Mouse (Mus musculus): ENCODE results near the gene Zfp82. TPM values are rescaled to one million over a fixed set of nuclear protein-coding genes. Genes with fewer than 3 reads are reported as not detected.

The Zfp82 gene
- polyA plus RNA-seq, 1 experiment = 0.27 TPM

GRCm38 (mm10) chr7:30048126-30048525 lies 24.6 kb downstream of the Zfp82 start:
- DNase-seq (ENCODE audit: low read depth) = no peak

GRCm38 (mm10) chr7:30044354-30044753 lies 28.3 kb downstream of the Zfp82 start:
- DNase-seq (ENCODE audit: low read depth) = no peak

GRCm38 (mm10) chr7:30034331-30034730 lies 38.4 kb downstream of the Zfp82 start:
- DNase-seq (ENCODE audit: low read depth) = no peak

GRCm38 (mm10) chr7:30031379-30031778 lies 41.3 kb downstream of the Zfp82 start:
- no peak for DNase-seq (ENCODE audit: low read depth)

GRCm38 (mm10) chr7:30030677-30031076 lies 42.0 kb downstream of the Zfp82 start:
- no peak for DNase-seq (ENCODE audit: low read depth)

- no peak for DNase-seq (ENCODE audit: low read depth)
Observed at GRCm38 (mm10) chr7:30028572-30028971, 44.1 kb downstream of the Zfp82 start.

GRCm38 (mm10) chr7:30027331-30027730 lies 45.4 kb downstream of the Zfp82 start:
- no peak for DNase-seq (ENCODE audit: low read depth)

GRCm38 (mm10) chr7:30025358-30025757 lies 47.3 kb downstream of the Zfp82 start:
- no peak for DNase-seq (ENCODE audit: low read depth)

- no peak for DNase-seq (ENCODE audit: low read depth)
Observed at GRCm38 (mm10) chr7:30023800-30024199, 48.9 kb downstream of the Zfp82 start.

- no peak for DNase-seq (ENCODE audit: low read depth)
Observed at GRCm38 (mm10) chr7:30023324-30023723, 49.4 kb downstream of the Zfp82 start.

- DNase-seq (ENCODE audit: low read depth) = no peak
Observed at GRCm38 (mm10) chr7:30019543-30019942, 53.2 kb downstream of the Zfp82 start.

GRCm38 (mm10) chr7:30017226-30017625 lies 55.5 kb downstream of the Zfp82 start:
- DNase-seq (ENCODE audit: low read depth) = no peak

GRCm38 (mm10) chr7:30012956-30013363 lies 59.7 kb downstream of the Zfp82 start:
- DNase-seq (ENCODE audit: low read depth) = no peak

GRCm38 (mm10) chr7:30010551-30011195 lies 62.0 kb downstream of the Zfp82 start:
- no peak for DNase-seq (ENCODE audit: low read depth)

- DNase-seq (ENCODE audit: low read depth) = no peak
Observed at GRCm38 (mm10) chr7:30009321-30010085, 63.2 kb downstream of the Zfp82 start.

- DNase-seq (ENCODE audit: low read depth) = no peak
Observed at GRCm38 (mm10) chr7:30008020-30008690, 64.5 kb downstream of the Zfp82 start.

- DNase-seq (ENCODE audit: low read depth) = no peak
Observed at GRCm38 (mm10) chr7:30007601-30008000, 65.1 kb downstream of the Zfp82 start.

Other genes starting within 250 kb of the Zfp82 start
- 0.20 and 0.37 TPM in 2 replicates for gene Zfp940, start 219.2 kb downstream of the Zfp82 start, polyA plus RNA-seq (2012; rRNA removed)
- gene Zfp420, start 212.9 kb downstream of the Zfp82 start, polyA plus RNA-seq (2012; rRNA removed) = 2.0 and 2.1 TPM in 2 replicates
- gene Zfp27, start 166.3 kb downstream of the Zfp82 start, polyA plus RNA-seq (2012; rRNA removed) = 2.9 and 3.5 TPM in 2 replicates
- gene Zfp383, start 164.7 kb downstream of the Zfp82 start, polyA plus RNA-seq (2012; rRNA removed) = 2.3 and 2.5 TPM in 2 replicates
- gene Zfp74, start 118.8 kb downstream of the Zfp82 start, polyA plus RNA-seq (2012; rRNA removed) = 5.4 and 5.7 TPM in 2 replicates
- 4.4 and 5.2 TPM in 2 replicates for gene Zfp568, start 88.9 kb downstream of the Zfp82 start, polyA plus RNA-seq (2012; rRNA removed)
- gene Zfp14, start 21.5 kb downstream of the Zfp82 start, polyA plus RNA-seq (2012; rRNA removed) = 5.3 and 6.1 TPM in 2 replicates
- gene Gm26920, start 17.5 kb upstream of the Zfp82 start, polyA plus RNA-seq (2012; rRNA removed) = 0.15 and 0.46 TPM in 2 replicates
- gene Zfp566, start 17.6 kb upstream of the Zfp82 start, polyA plus RNA-seq (2012; rRNA removed) = 2.9 and 3.0 TPM in 2 replicates
- gene Zfp260, start 21.9 kb upstream of the Zfp82 start, polyA plus RNA-seq (2012; rRNA removed) = 16.3 and 16.5 TPM in 2 replicates
- 0.82 and 2.0 TPM in 2 replicates for gene Zfp382, start 49.0 kb upstream of the Zfp82 start, polyA plus RNA-seq (2012; rRNA removed)
- gene Zfp146, start 96.8 kb upstream of the Zfp82 start, polyA plus RNA-seq (2012; rRNA removed) = 16.4 and 18.3 TPM in 2 replicates
- gene Cox7a1, start 111.2 kb upstream of the Zfp82 start, polyA plus RNA-seq (2012; rRNA removed) = 7.4 and 16.8 TPM in 2 replicates
- 854 and 1,031 TPM in 2 replicates for gene Capns1, start 125.9 kb upstream of the Zfp82 start, polyA plus RNA-seq (2012; rRNA removed)
- 127 and 134 TPM in 2 replicates for gene Polr2i, start 159.0 kb upstream of the Zfp82 start, polyA plus RNA-seq (2012; rRNA removed)
- 63.0 and 64.8 TPM in 2 replicates for gene Tbcb, start 159.4 kb upstream of the Zfp82 start, polyA plus RNA-seq (2012; rRNA removed)
- gene Ovol3, start 162.8 kb upstream of the Zfp82 start, polyA plus RNA-seq (2012; rRNA removed) = not detected in 2 replicates
- 0.96 and 1.3 TPM in 2 replicates for gene Thap8, start 207.2 kb upstream of the Zfp82 start, polyA plus RNA-seq (2012; rRNA removed)
- 28.2 and 30.8 TPM in 2 replicates for gene Wdr62, start 207.5 kb upstream of the Zfp82 start, polyA plus RNA-seq (2012; rRNA removed)
- gene Clip3, start 218.8 kb upstream of the Zfp82 start, polyA plus RNA-seq (2012; rRNA removed) = 6.3 and 12.5 TPM in 2 replicates
- gene Alkbh6, start 235.8 kb upstream of the Zfp82 start, polyA plus RNA-seq (2012; rRNA removed) = 102 and 105 TPM in 2 replicates
- 5.4 and 7.2 TPM in 2 replicates for gene Syne4, start 241.9 kb upstream of the Zfp82 start, polyA plus RNA-seq (2012; rRNA removed)
- gene E130208F15Rik, start 248.8 kb upstream of the Zfp82 start, polyA plus RNA-seq (2012; rRNA removed) = 1.1 and 1.7 TPM in 2 replicates

Data from gonadal fat pad, adult 2 months (tissue).